In the genomic region with DNA sequence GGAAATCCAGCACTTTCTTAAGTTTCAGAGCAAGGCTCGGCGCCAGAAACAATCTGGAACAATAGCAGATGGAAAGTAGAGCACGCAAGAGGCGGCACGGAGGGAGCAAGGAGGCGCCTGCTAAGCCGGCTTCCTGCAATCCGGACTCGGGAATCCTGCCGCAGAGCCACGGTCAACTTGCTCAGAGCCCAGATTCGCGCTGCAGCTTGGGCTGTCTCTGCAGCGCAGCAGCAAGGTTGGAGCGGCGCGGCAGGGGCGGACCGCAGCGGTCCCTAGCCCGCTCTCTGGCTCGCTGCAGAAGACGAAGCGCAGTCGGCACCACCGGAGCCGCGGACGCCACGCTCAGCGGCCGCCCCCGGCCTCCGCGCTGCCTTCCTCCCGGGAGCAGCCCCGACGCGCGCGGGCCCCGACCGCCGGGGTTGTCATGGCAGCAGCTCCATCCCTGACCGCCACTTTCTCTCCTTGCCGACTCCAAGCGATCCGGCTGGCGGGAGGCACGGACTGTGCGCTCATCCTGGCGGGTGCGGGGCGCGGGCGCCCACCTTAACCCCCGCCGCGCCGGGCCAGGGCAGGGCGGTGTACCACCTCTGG, we compare ENCODE assay signal across 8 mouse cellular contexts.
DNase-seq lines count a peak whose midpoint lies in the region; ATAC-seq and TF ChIP-seq lines count a peak whose summit lies in the region.

No protein-coding gene starts in this region.

- no peak for TF ChIP-seq CTCF in heart, adult 2 months (IDR thresholded peaks at IDR 0.05)

- no peak for ATAC-seq in liver, embryonic 15.5 days (ENCODE audit: insufficient read depth)

- peak overlapping the region; percentile 68 for H3K4me3 ChIP-seq in embryonic facial prominence, embryonic 10.5 days
- peak overlapping the region; percentile 49 for H3K4me3 ChIP-seq in heart, adult 2 months
- peak overlapping the region; percentile 15 for H3K4me3 ChIP-seq in liver, embryonic 15.5 days (replicated peaks)

- peaks cover 17% of the 10 kb centered on the region for H3K4me1 ChIP-seq in embryonic facial prominence, embryonic 10.5 days
- no peaks in the 10 kb centered on the region for H3K4me1 ChIP-seq in heart, adult 2 months (ENCODE audit: control insufficient read depth, insufficient read depth, low read length)
- H3K4me1 ChIP-seq in liver, embryonic 15.5 days (replicated peaks), result no peaks in the 10 kb centered on the region

- peak overlapping the region; percentile 0; the same call in 1 of the 2 replicates for H3K9ac ChIP-seq in heart, adult 2 months (ENCODE audit: low read depth, low read length)
- H3K9ac ChIP-seq in liver, embryonic 15.5 days, result no peak overlapping the region

- H3K27ac ChIP-seq in embryonic facial prominence, embryonic 10.5 days (replicated peaks), result peak overlapping the region; percentile 81
- H3K27ac ChIP-seq in heart, adult 2 months, result peak overlapping the region; percentile 28; the same call in 1 of the 2 replicates
- H3K27ac ChIP-seq in liver, embryonic 15.5 days (replicated peaks), result no peak overlapping the region

- H3K36me3 ChIP-seq in embryonic facial prominence, embryonic 10.5 days (replicated peaks), result no peaks in the 10 kb centered on the region
- H3K36me3 ChIP-seq in heart, adult 2 months (ENCODE audit: control insufficient read depth, insufficient read depth, low read length), result no peaks in the 10 kb centered on the region
- H3K36me3 ChIP-seq in liver, embryonic 15.5 days (replicated peaks), result no peaks in the 10 kb centered on the region

- peak; percentile 8 for DNase-seq in urinary bladder, postnatal 14 days (ENCODE audit: low spot score)
- DNase-seq in urinary bladder, postnatal 10 days (ENCODE audit: low spot score), result no peak
- DNase-seq in embryonic facial prominence, embryonic 10.5 days (ENCODE audit: low spot score), result peak; percentile 79
- DNase-seq in heart, adult 2 months, result peak in 1 of 2 experiments; percentile 31
- peak; percentile 63 to 75 for DNase-seq in kidney, postnatal 4 days
- peak; percentile 80 for DNase-seq in right cerebral cortex, postnatal 10 days (ENCODE audit: low spot score in 2 of 2)
- no peak for DNase-seq in spleen, postnatal 14 days (ENCODE audit: low spot score in 2 of 2)

- no peaks in the 10 kb centered on the region for H3K79me2 ChIP-seq in heart, adult 2 months (replicated peaks; ENCODE audit: control insufficient read depth, insufficient read depth, low read length)

- H3K27me3 ChIP-seq in embryonic facial prominence, embryonic 10.5 days (replicated peaks; ENCODE audit: low read depth, poor library complexity, severe bottlenecking), result peaks cover 70% of the 10 kb centered on the region
- peaks cover 4% of the 10 kb centered on the region; the same call in 1 of the 2 replicates for H3K27me3 ChIP-seq in heart, adult 2 months (ENCODE audit: control insufficient read depth, insufficient read depth, low read length)
- peaks cover 39% of the 10 kb centered on the region for H3K27me3 ChIP-seq in liver, embryonic 15.5 days

- no peaks in the 10 kb centered on the region for H3K9me3 ChIP-seq in embryonic facial prominence, embryonic 10.5 days
- no peaks in the 10 kb centered on the region for H3K9me3 ChIP-seq in liver, embryonic 15.5 days (replicated peaks)

- peak overlapping the region; percentile 40 for H3K4me2 ChIP-seq in liver, embryonic 15.5 days

- TF ChIP-seq EP300 in heart, adult 2 months (IDR thresholded peaks at IDR 0.05; ENCODE audit: insufficient read depth, low read depth, low read length), result no peak

- under 1% methylated on average over 61 of the region's 61 CpGs for WGBS in embryonic facial prominence, embryonic 10.5 days
- WGBS in heart, adult 2 months, result 1% methylated on average over 60 of the region's 61 CpGs
- WGBS in liver, embryonic 15.5 days (ENCODE audit: insufficient replicate concordance), result under 1% methylated on average over 61 of the region's 61 CpGs

- intact Hi-C loops in heart, adult 2 months (cut with DNase I), result no loop called here

- no peak for TF ChIP-seq POLR2A in heart, adult 2 months (IDR thresholded peaks at IDR 0.05; ENCODE audit: insufficient read depth, low read depth, low read length)

Comparison
In these comparisons a context has a peak if more than half of its experiments do, and no peak if none do; other contexts are left out.
1. DNase-seq: peak in urinary bladder, postnatal 14 days (single experiment), embryonic facial prominence, embryonic 10.5 days (single experiment), kidney, postnatal 4 days (2 of 2) and right cerebral cortex, postnatal 10 days (2 of 2); none in urinary bladder, postnatal 10 days (single experiment) and spleen, postnatal 14 days (0 of 2).
2. H3K4me3 ChIP-seq: peak in every context shown above with its lines; median percentile 68 in embryonic facial prominence, embryonic 10.5 days; 49 in heart, adult 2 months; 15 in liver, embryonic 15.5 days.